In the genomic region with DNA sequence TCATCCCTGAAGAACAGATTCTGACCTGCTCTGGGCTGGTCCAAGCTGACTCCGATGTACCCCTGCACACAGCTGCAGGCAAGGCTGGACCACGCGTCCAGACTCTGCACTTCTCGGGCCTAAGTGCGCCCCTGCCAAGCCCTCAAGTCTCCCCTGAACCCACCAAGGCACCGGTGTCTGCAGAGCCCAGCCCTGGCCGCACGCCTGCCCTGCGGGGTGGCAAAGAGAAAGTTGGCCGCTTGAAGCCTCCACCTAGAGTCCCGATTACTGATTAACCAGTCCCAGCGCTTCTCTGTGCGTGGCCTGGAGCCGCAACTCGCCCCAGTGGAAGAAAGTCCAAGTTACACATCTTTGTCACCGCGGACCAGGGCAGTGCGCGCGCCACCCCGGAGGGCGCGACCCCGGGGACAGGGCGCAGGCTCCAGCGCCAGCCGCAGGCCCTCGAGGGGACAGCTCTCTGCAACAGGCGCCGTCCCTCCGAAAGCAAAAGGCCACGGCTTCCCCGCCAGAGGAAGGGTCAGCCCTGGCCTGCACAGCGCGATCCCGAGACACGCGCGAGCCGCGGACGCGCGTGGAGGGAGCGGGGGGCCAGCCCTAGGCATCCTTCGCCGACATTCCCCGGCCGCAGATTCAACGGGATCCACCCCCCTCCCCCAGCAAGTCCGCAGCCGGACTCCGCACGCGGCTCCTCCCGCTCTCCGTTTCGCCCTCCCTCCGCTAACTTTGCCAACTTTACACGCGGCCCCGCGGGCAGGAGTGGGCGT, we compare ENCODE assay signal across 8 mouse cellular contexts. TPM values are rescaled to one million over a fixed set of nuclear protein-coding genes. Genes with fewer than 3 reads are reported as not detected.
DNase-seq lines count a peak whose midpoint lies in the region; ATAC-seq and TF ChIP-seq lines count a peak whose summit lies in the region.

No protein-coding gene starts in this region.

- H3K9ac ChIP-seq in hindbrain, embryonic 13.5 days, result peak overlapping the region; percentile 70
- H3K9ac ChIP-seq in neural tube, embryonic 13.5 days, result peak overlapping the region; percentile 70

- peaks cover 5% of the 10 kb centered on the region; the same call in 1 of the 2 replicates for H3K4me1 ChIP-seq in lung, adult 2 months (ENCODE audit: control insufficient read depth, insufficient read depth, low read length)
- H3K4me1 ChIP-seq in hindbrain, embryonic 13.5 days (replicated peaks), result peaks cover 10% of the 10 kb centered on the region
- H3K4me1 ChIP-seq in neural tube, embryonic 13.5 days (replicated peaks), result peaks cover 14% of the 10 kb centered on the region

- no peaks in the 10 kb centered on the region for H3K36me3 ChIP-seq in hindbrain, embryonic 13.5 days
- H3K36me3 ChIP-seq in neural tube, embryonic 13.5 days, result no peaks in the 10 kb centered on the region

- ATAC-seq in hindbrain, embryonic 13.5 days (ENCODE audit: low FRiP score), result peak; percentile 49
- peak; percentile 15; the same call in 1 of the 2 replicates for ATAC-seq in neural tube, embryonic 13.5 days (ENCODE audit: low read depth)
- no peak for ATAC-seq in cerebellum, adult (ENCODE audit: insufficient number of reproducible peaks, low FRiP score, low TSS enrichment)

- peak overlapping the region; percentile 71 for H3K4me3 ChIP-seq in lung, adult 2 months (replicated peaks; ENCODE audit: extremely low read depth, low read depth, low read length)
- peak overlapping the region; percentile 57 for H3K4me3 ChIP-seq in hindbrain, embryonic 13.5 days
- peak overlapping the region; percentile 61 for H3K4me3 ChIP-seq in neural tube, embryonic 13.5 days

- H3K9me3 ChIP-seq in hindbrain, embryonic 13.5 days, result no peaks in the 10 kb centered on the region
- no peaks in the 10 kb centered on the region for H3K9me3 ChIP-seq in neural tube, embryonic 13.5 days

- H3K27me3 ChIP-seq in hindbrain, embryonic 13.5 days, result peaks cover 21% of the 10 kb centered on the region
- H3K27me3 ChIP-seq in neural tube, embryonic 13.5 days, result peaks cover 8% of the 10 kb centered on the region; the same call in 1 of the 2 replicates

- peak overlapping the region; percentile 86 for H3K4me2 ChIP-seq in hindbrain, embryonic 13.5 days
- H3K4me2 ChIP-seq in neural tube, embryonic 13.5 days, result peak overlapping the region; percentile 92

- peak; percentile 43 for DNase-seq in lung, adult 2 months
- DNase-seq in lung, adult 18-20 months, result no peak
- DNase-seq in embryo, embryonic 9.5 days (ENCODE audit: extremely low spot score), result peak; percentile 59
- peak; percentile 51 for DNase-seq in liver
- DNase-seq in urinary bladder, postnatal 10 days (ENCODE audit: low spot score), result no peak

- 3% methylated on average over 63 of the region's 64 CpGs for WGBS in lung, adult 2 months
- WGBS in hindbrain, embryonic 13.5 days, result 2% methylated on average over 64 of the region's 64 CpGs
- 2% methylated on average over 56 of the region's 64 CpGs for WGBS in neural tube, embryonic 13.5 days

- TF ChIP-seq CTCF in lung, adult 2 months (IDR thresholded peaks at IDR 0.05; ENCODE audit: insufficient read depth, low read length), result no peak

- no peak for TF ChIP-seq POLR2A in lung, adult 2 months (IDR thresholded peaks at IDR 0.05; ENCODE audit: borderline replicate concordance, extremely low read depth, low read depth, low read length)

- H3K27ac ChIP-seq in hindbrain, embryonic 13.5 days, result no peak overlapping the region
- no peak overlapping the region for H3K27ac ChIP-seq in neural tube, embryonic 13.5 days (replicated peaks)

RNA-seq across cellular contexts. Expression of a gene that starts 0.5 kb away (rescaled TPM):
- polyA plus RNA-seq in lung, adult 2 months (2012; rRNA removed), result 29.0 and 32.0 TPM in 2 replicates
- polyA plus RNA-seq in hindbrain, embryonic 13.5 days (2015; fragmentation: Nextera tagmentation; extraction: Ambion mirVana), result 2.4 and 2.7 TPM in 2 replicates
- polyA plus RNA-seq in neural tube, embryonic 13.5 days (2015; fragmentation: Nextera tagmentation; extraction: Ambion mirVana), result 2.6 and 3.4 TPM in 2 replicates

RNA-seq across cellular contexts. Expression of a gene that starts 6.1 kb away (rescaled TPM):
- polyA plus RNA-seq in lung, adult 2 months (2012; rRNA removed), result 0.08 TPM in 1 of 2 replicates, not detected in the other
- polyA plus RNA-seq in hindbrain, embryonic 13.5 days (2015; fragmentation: Nextera tagmentation; extraction: Ambion mirVana), result not detected in 2 replicates
- 0.14 TPM in 1 of 2 replicates, not detected in the other for polyA plus RNA-seq in neural tube, embryonic 13.5 days (2015; fragmentation: Nextera tagmentation; extraction: Ambion mirVana)

Comparison
In these comparisons a context has a peak if more than half of its experiments do, and no peak if none do; other contexts are left out.
1. DNase-seq: peak in lung, adult 2 months (single experiment), embryo, embryonic 9.5 days (single experiment) and liver (single experiment); none in lung, adult 18-20 months (0 of 2) and urinary bladder, postnatal 10 days (single experiment).
2. Peak in every context shown above with its lines, with median percentiles within 50 percentile points of each other: H3K4me3 ChIP-seq.